Mouse (Mus musculus): ENCODE results near the gene Pou4f1.

Gene Pou4f1

GRCm38 (mm10) chr14:104467966-104468622 lies at the start of gene Pou4f1:
Gene Pou4f1 (minus strand): TSS chr14:104467999.
- in situ Hi-C loops (cut with MboI, MseI): loop anchor here (5.0 to 25.0 kb wide), 2 partner anchors 54 to 756 kb away; partner anchors contain the start of gene Rnf219

DNA sequence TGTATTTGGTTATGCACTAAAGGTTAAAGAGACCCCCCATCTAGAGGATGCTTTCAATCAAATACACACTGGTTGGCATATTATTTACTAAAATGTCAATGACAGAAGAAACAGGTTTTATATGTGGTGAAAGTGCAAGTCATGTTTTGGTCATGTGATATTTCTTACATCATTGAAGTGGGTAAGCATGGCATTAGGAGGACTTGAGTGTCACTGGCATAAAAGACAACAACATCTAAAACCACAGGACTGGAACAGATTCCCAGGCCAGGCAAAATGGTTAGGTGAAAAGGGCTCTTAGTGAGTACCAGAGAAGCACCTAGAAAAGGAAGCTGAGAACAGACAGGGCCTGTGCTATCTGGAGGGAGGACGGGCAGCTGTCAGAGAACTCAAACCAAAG lies 43.9 kb upstream of the Pou4f1 start:
- in situ Hi-C loops (cut with MboI, MseI): loop anchor here (25.0 kb wide), 1 partner anchor 601 kb away; no protein-coding TSS in a partner anchor

GRCm38 (mm10) chr14:104502761-104503160 lies 35.0 kb upstream of the Pou4f1 start:
- in situ Hi-C loops (cut with MboI, MseI): loop anchor here (25.0 kb wide), 1 partner anchor 610 kb away; no protein-coding TSS in a partner anchor

- in situ Hi-C loops (cut with MboI, MseI): no loop called here
Measured at GRCm38 (mm10) chr14:104479751-104480150, 12.0 kb upstream of the Pou4f1 start.

- in situ Hi-C loops (cut with MboI, MseI): no loop called here
Measured at GRCm38 (mm10) chr14:104478593-104478992, 10.8 kb upstream of the Pou4f1 start.

DNA sequence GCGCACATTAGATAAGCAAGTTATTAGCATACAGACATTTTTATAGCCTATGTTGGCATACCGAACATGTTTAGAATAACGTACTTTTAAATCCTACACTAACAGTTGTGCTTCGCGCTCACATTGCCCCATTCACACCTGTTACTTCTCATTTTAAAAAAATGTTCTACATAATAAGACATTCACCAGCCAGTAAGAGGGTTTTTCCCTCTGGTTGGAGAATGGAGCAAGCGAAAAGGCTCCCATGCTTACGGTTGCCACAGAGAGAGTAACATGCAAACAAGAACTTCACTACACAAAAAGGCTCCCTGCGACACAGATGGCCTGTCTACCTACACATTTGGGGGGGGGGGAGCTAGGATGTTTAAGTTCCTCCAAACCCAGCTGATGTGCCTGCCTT lies 9.8 kb upstream of the Pou4f1 start:
- in situ Hi-C loops (cut with MboI, MseI): no loop called here

DNA sequence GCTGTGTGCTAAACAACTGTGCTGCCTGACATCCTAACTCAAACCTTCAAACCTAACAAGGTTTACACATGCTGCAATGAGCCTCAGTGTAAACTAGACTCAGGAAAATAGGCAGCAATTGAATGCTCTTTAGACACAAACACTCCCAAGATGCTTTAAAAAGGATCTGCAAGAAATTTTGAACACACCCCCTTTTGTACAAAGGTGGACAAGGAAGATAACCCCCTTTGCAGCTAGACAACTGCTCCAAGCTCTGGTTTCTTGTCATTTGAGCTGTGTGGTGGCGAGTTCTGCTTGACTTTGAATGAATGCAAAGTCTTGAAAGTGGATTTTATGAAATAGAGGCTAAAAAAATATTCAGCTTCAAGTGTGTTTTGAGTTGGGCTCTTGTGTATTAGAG lies 7.6 kb upstream of the Pou4f1 start:
- in situ Hi-C loops (cut with MboI, MseI): no loop called here

GRCm38 (mm10) chr14:104468623-104468970 lies 798 bp upstream of the Pou4f1 start:
- in situ Hi-C loops (cut with MboI, MseI): loop anchor here (5.0 to 25.0 kb wide), 2 partner anchors 54 to 756 kb away; partner anchors contain the start of gene Rnf219

- in situ Hi-C loops (cut with MboI, MseI): loop anchor here (5.0 to 25.0 kb wide), 2 partner anchors 55 to 755 kb away; partner anchors contain the start of gene Rnf219
Measured at GRCm38 (mm10) chr14:104467133-104467965, 450 bp downstream of the Pou4f1 start.

- in situ Hi-C loops (cut with MboI, MseI): loop anchor here (5.0 to 25.0 kb wide), 2 partner anchors 56 to 754 kb away; partner anchors contain the start of gene Rnf219
Measured at GRCm38 (mm10) chr14:104466557-104466956, 1.2 kb downstream of the Pou4f1 start.

- in situ Hi-C loops (cut with MboI, MseI): loop anchor here (5.0 to 25.0 kb wide), 2 partner anchors 57 to 753 kb away; partner anchors contain the start of gene Rnf219
Measured at GRCm38 (mm10) chr14:104465483-104466235, 2.1 kb downstream of the Pou4f1 start.

DNA sequence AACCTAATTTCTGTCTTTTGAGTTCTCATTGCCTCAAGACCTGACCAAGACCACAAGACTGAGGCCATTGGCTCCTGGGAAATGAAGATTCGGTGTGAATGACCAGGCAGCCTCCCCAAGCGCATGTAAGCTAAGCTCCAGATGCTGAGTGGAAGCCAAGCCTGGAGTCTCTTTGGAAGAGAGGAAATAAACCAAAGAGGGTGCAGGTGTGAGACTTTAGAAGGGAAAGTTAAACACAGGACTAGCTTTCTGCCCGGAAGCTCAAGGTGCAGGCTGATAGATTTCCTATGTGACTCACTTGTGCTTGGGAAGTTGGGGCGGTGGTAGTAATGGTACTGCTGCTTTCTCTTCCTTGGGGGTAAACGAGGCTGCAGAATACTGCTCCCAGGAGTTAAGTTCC lies 3.0 kb downstream of the Pou4f1 start:
- in situ Hi-C loops (cut with MboI, MseI): loop anchor here (5.0 to 25.0 kb wide), 2 partner anchors 57 to 753 kb away; partner anchors contain the start of gene Rnf219

DNA sequence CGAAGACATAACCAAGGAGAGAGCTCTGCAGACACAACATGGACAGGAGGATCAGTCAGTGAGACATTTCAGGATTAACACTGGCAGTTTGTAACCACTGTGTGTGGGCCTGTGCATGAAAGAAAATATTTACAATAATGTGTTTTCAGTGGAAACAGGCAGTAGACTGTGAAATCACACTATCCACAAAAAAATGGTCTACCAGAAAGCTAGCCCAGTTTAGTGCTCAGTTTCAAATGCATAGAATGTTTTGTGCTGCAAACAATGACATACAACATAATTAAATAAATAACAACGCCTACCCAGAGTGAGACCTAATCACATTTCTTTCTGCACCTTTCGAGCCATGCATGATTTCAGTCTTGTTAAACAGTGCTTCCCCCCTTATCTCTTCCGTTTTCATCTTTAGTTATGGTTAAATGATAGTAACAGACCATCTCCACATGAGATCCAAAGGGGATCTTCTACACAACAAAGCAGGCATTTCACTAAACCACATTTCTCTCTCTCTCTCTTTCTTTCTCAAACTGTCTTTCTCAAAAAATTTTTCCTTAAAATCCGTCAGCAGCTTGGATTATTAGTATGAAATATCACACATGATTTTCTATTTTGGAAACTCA lies 4.1 kb downstream of the Pou4f1 start:
- in situ Hi-C loops (cut with MboI, MseI): loop anchor here (25.0 kb wide), 1 partner anchor 751 kb away; no protein-coding TSS in a partner anchor

DNA sequence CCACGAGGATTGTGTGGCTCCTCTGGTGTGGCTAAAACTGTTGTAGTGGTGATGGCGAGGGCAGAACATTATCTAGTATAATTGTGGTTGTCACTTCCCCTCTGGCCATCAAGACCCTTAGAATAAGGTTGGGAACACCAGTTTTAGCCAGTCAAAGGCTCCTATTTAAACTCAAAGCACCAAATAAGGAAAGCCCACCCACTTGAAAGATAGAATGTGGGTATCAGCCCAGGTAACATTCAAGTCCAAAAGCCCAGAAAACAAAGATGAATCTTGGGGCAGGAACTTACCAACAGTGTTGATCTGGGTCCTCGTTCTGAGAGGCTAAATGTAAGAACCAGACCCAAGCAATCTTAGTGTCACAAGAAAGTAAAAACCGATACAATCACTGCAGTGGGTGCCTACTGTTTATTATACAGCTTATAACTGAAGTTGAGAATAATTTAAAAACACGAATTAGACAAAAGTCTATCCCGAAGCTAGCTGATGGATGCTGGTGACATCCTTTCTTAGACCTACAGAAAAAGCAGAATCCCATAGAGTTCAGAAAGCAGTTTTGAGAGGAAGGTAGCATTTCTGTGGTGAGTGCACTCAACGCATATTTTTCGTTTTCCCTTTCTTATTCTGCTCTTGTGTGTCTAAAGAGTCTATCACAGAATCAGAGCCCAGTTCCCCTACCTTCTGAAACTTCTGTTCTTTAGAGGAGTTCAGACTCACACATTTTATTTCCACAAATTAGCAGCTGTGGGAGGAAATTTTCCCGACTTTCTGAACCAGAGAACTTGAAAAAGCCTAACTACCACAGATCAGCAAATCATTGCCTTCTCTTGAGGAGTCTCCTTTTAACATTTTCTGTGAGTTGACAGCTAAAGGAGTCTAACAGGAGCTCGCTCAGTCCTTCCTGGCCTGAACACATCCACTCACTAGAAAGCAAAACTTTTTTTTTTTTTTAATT lies 6.2 kb downstream of the Pou4f1 start:
- in situ Hi-C loops (cut with MboI, MseI): loop anchor here (25.0 kb wide), 1 partner anchor 749 kb away; no protein-coding TSS in a partner anchor

DNA sequence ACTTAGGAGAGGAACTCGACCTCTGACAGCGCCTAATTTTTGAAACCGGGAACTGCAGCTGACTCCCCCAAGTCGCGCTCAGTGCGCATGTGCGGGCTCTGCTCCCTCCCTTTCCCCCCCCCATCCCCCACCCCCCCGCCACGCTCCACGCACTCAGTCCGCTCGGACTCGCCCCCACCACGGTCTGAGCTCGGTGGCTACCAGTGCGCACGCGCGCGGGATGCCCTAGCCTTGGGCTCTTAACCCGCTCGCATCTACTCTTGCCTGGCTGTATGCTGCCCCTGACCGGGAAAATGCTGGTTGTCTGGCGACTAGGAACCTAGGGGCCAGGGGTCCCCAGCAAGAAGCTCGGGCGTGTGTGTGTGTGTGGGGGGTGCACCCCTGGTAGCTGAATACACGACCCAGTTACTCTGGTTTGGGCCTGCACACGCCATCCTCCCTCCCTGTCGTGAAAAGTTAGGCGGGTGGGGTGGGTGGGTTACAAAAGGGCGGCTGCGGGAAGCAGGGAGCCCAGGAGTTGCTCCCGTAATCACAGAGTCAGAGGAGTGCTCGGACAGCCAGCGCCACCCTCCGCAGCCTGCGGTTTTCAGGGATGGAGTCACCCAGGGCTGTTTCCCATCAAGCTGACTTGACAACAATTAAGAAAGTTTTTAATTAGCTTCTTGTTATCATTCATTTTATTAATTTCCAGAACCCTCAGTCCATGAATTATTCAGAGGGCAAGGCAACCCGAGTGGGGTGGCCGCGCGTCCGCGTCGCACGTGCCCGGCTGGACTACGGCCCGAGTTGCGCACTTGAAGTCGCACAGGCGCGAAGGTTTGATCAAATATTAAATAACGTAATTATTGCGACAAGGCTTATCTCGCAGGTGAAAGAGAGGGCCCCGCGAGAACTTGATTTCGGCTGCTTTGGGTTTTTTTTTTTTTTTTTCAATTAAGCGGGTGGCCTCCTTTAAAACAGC lies 7.2 kb downstream of the Pou4f1 start:
- in situ Hi-C loops (cut with MboI, MseI): loop anchor here (25.0 kb wide), 1 partner anchor 748 kb away; no protein-coding TSS in a partner anchor

DNA sequence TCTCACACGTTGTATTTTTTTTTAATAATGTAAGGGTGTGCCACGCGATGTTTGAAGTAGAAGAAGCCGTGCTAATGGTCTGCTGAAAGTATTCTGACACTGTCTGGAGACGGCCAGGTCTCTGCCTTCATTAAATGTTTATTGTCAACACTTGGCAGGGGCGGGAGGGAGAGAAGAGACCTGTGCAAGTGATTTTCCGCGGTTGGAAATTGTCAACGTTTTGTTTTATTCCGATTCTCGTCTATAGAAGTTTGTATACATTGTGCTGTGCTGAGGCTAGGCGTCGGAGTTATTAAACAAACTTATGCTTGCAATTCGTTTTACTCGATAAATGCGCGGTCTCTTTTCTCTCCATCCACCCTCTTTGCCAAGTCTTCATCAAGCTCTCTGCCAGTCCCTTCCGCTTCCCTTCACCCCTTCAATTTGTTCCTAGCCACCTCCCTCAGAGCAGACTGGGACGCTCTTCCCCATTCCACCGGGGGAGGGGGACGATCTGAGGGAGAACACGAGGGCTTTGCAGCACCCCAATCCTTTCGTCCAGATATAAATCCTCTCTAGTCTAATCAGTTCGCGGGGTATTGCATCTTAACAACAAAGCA lies 8.2 kb downstream of the Pou4f1 start:
- in situ Hi-C loops (cut with MboI, MseI): loop anchor here (10.0 to 25.0 kb wide), 2 partner anchors 425 to 747 kb away; no protein-coding TSS in a partner anchor

DNA sequence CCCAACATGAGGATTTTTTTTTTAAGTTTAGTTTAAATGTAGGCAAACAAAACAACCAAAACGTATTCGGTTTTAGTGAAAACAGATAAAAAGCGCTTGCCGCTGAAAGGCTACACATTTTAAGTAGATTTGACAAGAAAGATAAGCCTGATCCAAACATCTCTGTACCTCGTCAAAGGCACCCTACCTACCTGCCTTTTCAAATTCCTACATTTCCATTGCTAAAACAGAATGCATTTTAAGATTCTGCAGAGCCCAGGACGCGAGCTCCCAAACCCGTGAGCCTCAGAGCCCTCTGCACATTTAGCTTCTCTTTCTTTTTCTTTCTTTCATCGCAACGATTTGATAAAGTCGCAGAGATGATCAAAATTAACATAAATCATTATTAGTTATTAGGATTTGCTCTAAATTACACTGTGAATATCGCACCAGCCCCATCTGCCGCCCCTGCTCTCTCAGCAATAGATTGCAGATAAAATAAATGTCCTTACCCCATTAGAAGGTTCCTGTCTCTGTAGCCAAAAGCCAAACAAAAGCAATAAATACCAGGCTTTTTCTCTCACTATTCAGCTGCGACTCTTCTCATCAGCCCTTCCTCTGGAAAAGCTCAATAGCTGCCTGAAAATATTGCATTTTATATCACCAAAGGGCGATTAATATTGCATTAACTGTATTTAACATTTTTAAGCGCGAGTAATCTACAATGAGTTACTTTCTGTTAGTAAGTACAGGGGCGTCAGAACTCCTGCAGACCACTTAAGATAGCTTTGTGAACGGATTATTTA lies 8.9 kb downstream of the Pou4f1 start:
- in situ Hi-C loops (cut with MboI, MseI): loop anchor here (10.0 to 25.0 kb wide), 2 partner anchors 424 to 747 kb away; no protein-coding TSS in a partner anchor

Measured in T-helper 1 cell (primary cell).